In the genomic region with DNA sequence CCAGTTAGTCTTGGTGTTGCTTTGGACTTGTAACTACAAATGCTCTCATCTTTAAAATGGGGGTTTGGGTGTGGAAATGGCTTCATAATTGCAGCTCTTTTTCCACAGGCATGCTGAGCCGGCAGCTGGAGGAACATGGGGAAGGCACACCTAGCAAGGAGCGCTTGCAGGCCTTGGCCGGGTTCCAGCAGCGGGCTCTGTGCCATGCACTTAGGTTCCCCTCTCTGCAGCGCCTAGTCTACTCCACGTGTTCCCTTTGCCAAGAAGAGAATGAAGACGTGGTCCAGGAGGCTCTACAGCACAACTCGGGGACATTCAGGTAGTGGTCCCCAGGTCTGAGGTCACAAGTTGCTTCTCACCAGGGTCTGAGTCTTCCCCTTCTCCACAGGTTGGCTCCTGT, we compare ENCODE assay signal across 13 mouse cellular contexts. TPM values are rescaled to one million over a fixed set of nuclear protein-coding genes. Genes with fewer than 3 reads are reported as not detected.
DNase-seq lines count a peak whose midpoint lies in the region; ATAC-seq and TF ChIP-seq lines count a peak whose summit lies in the region.
"Had no signal": no experiment of that assay in that cellular context is flagged by ENCODE, and none has a peak within 500 bp of the region (broad histone marks: within the 10 kb centered on the region; RNA-seq: fewer than 3 reads in every experiment).

No protein-coding gene starts in this region.

- peaks cover 5% of the 10 kb centered on the region for H3K4me1 ChIP-seq in kidney, embryonic 14.5 days (ENCODE audit: control insufficient read depth, insufficient read depth, low read length)
- peaks cover 4% of the 10 kb centered on the region; the same call in 1 of the 2 replicates for H3K4me1 ChIP-seq in intestine, postnatal 0 days (replicated peaks; ENCODE audit: control insufficient read depth, insufficient read depth, low read length)

- TF ChIP-seq CTCF in intestine, postnatal 0 days (IDR thresholded peaks at IDR 0.05; ENCODE audit: low read depth): no peak

- peak; percentile 33 to 34 for DNase-seq in cerebellum, adult 18-20 months
- peak; percentile 38 for DNase-seq in kidney, adult 18-20 months
- peak; percentile 87 for DNase-seq in MN1 (ENCODE audit: low spot score)
- DNase-seq in kidney, postnatal 14 days: peak; percentile 52
- DNase-seq in c-Kit-positive CD71-positive TER-119-positive erythroid progenitor cells, embryonic 14.5 days (ENCODE audit: low spot score): no peak
- DNase-seq: B cell, adult 2 months had no signal

- no peak overlapping the region for H3K27ac ChIP-seq in kidney, embryonic 14.5 days (ENCODE audit: low read depth, low read length)
- H3K27ac ChIP-seq in intestine, postnatal 0 days (ENCODE audit: low read depth, low read length): no peak overlapping the region
- H3K27ac ChIP-seq: midbrain, embryonic 12.5 days; stomach, embryonic 15.5 days had no signal

- no peak overlapping the region for H3K4me3 ChIP-seq in kidney, embryonic 14.5 days (ENCODE audit: low read length)
- H3K4me3 ChIP-seq in intestine, postnatal 0 days (ENCODE audit: low read depth, low read length): no peak overlapping the region
- H3K4me3 ChIP-seq: midbrain, embryonic 12.5 days; stomach, embryonic 15.5 days had no signal

- H3K9me3 ChIP-seq in kidney, embryonic 14.5 days (ENCODE audit: control insufficient read depth, low read length): no peaks in the 10 kb centered on the region
- H3K9me3 ChIP-seq in intestine, postnatal 0 days (ENCODE audit: control insufficient read depth): no peaks in the 10 kb centered on the region
- H3K9me3 ChIP-seq: midbrain, embryonic 12.5 days; stomach, embryonic 15.5 days had no signal

- WGBS in kidney, embryonic 14.5 days: 87% methylated on average over 8 of the region's 8 CpGs
- 59% methylated on average over 8 of the region's 8 CpGs for WGBS in intestine, postnatal 0 days

- H3K36me3 ChIP-seq in kidney, embryonic 14.5 days (ENCODE audit: control insufficient read depth, insufficient read depth, low read length): peaks cover 82% of the 10 kb centered on the region
- H3K36me3 ChIP-seq in intestine, postnatal 0 days (ENCODE audit: control insufficient read depth, insufficient read depth): peaks cover 76% of the 10 kb centered on the region

- ATAC-seq in cerebellum, adult (ENCODE audit: insufficient number of reproducible peaks, low FRiP score, low TSS enrichment): no peak
- ATAC-seq in kidney, embryonic 14.5 days (ENCODE audit: low FRiP score, low TSS enrichment): no peak
- ATAC-seq in intestine, postnatal 0 days: no peak
- ATAC-seq: inflammation-experienced regulatory T-cells, adult 6 months had no signal

- H3K4me2 ChIP-seq in kidney, embryonic 14.5 days (replicated peaks; ENCODE audit: low read depth, low read length): no peak overlapping the region
- H3K4me2 ChIP-seq in intestine, postnatal 0 days (replicated peaks; ENCODE audit: low read depth): no peak overlapping the region
- H3K4me2 ChIP-seq: midbrain, embryonic 12.5 days; stomach, embryonic 15.5 days had no signal

- no peaks in the 10 kb centered on the region for H3K27me3 ChIP-seq in kidney, embryonic 14.5 days (ENCODE audit: control insufficient read depth, insufficient read depth, low read length)
- no peaks in the 10 kb centered on the region for H3K27me3 ChIP-seq in intestine, postnatal 0 days (replicated peaks; ENCODE audit: control insufficient read depth, insufficient read depth, low read length)
- H3K27me3 ChIP-seq: midbrain, embryonic 12.5 days; stomach, embryonic 15.5 days had no signal

- H3K9ac ChIP-seq in kidney, embryonic 14.5 days (ENCODE audit: low read depth, low read length): no peak overlapping the region
- no peak overlapping the region for H3K9ac ChIP-seq in intestine, postnatal 0 days (ENCODE audit: low read depth, low read length)
- H3K9ac ChIP-seq: midbrain, embryonic 12.5 days; stomach, embryonic 15.5 days had no signal

RNA-seq across cellular contexts. Expression of a gene that starts 5.4 kb away (rescaled TPM):
- polyA plus RNA-seq in kidney, embryonic 14.5 days (2014; fragmentation: Nextera tagmentation; extraction: Ambion mirVana): 27.1 and 29.2 TPM in 2 replicates
- polyA plus RNA-seq in intestine, postnatal 0 days (2015; fragmentation: Nextera tagmentation; extraction: Ambion mirVana): 9.8 and 12.0 TPM in 2 replicates

RNA-seq across cellular contexts. Expression of a gene that starts 19.2 kb away (rescaled TPM):
- polyA plus RNA-seq in kidney, embryonic 14.5 days (2014; fragmentation: Nextera tagmentation; extraction: Ambion mirVana): 15.5 and 20.7 TPM in 2 replicates
- polyA plus RNA-seq in intestine, postnatal 0 days (2015; fragmentation: Nextera tagmentation; extraction: Ambion mirVana): 5.2 and 5.3 TPM in 2 replicates

RNA-seq across cellular contexts. Expression of a gene that starts 22.1 kb away (rescaled TPM):
- polyA plus RNA-seq in kidney, embryonic 14.5 days (2014; fragmentation: Nextera tagmentation; extraction: Ambion mirVana): not detected in 2 replicates
- 0.24 and 0.30 TPM in 2 replicates for polyA plus RNA-seq in intestine, postnatal 0 days (2015; fragmentation: Nextera tagmentation; extraction: Ambion mirVana)
- polyA plus RNA-seq: cortical plate, adult 2 months; inflammation-experienced regulatory T-cells, adult 6 months; midbrain, embryonic 12.5 days had no signal

RNA-seq across cellular contexts. Expression of a gene that starts 25.3 kb away (rescaled TPM):
- not detected in 2 replicates for polyA plus RNA-seq in kidney, embryonic 14.5 days (2014; fragmentation: Nextera tagmentation; extraction: Ambion mirVana)
- 0.12 and 0.34 TPM in 2 replicates for polyA plus RNA-seq in intestine, postnatal 0 days (2015; fragmentation: Nextera tagmentation; extraction: Ambion mirVana)
- polyA plus RNA-seq: inflammation-experienced regulatory T-cells, adult 6 months; midbrain, embryonic 12.5 days had no signal
